Mouse (Mus musculus) regulatory T cell (primary cell): Measurements from ENCODE around the gene Vmn2r-ps159.
"Not testable (repeated sequence)": the region's sequence is repeated elsewhere in the genome, so short reads cannot be mapped to it uniquely, and the experiment has no call there.

Experiments
- in situ Hi-C: fragments of 300-600 bp; cut with MboI, MseI; formaldehyde crosslinking; loops from one replicate; pipeline ENCODE4 v1.15.1; 2025; ENCODE audit warnings: high pct_unique_total_duplicates

The Vmn2r-ps159 gene

DNA sequence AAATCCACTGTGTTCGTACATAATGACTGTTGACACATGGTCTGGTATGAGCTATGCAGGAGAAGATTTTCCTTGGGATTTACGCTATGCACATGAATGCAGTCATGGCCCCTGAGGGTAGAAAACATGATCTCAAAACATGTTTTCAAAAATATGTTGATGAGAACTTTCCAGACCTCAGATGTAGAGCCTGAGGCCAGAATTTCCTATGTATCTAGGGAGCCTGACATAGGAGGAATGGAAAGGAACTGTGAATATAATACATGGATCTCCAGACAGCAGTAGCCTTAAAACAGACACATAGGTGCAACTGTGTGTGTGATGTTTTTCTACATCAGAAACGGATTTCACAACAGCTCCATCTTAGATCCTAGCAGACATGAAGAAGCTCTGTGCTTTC is at the start of gene Vmn2r-ps159:
Vmn2r-ps159 (plus strand) TSS at position 301 of the 400 bp plus-strand sequence.
- in situ Hi-C loops: not testable (repeated sequence)

DNA sequence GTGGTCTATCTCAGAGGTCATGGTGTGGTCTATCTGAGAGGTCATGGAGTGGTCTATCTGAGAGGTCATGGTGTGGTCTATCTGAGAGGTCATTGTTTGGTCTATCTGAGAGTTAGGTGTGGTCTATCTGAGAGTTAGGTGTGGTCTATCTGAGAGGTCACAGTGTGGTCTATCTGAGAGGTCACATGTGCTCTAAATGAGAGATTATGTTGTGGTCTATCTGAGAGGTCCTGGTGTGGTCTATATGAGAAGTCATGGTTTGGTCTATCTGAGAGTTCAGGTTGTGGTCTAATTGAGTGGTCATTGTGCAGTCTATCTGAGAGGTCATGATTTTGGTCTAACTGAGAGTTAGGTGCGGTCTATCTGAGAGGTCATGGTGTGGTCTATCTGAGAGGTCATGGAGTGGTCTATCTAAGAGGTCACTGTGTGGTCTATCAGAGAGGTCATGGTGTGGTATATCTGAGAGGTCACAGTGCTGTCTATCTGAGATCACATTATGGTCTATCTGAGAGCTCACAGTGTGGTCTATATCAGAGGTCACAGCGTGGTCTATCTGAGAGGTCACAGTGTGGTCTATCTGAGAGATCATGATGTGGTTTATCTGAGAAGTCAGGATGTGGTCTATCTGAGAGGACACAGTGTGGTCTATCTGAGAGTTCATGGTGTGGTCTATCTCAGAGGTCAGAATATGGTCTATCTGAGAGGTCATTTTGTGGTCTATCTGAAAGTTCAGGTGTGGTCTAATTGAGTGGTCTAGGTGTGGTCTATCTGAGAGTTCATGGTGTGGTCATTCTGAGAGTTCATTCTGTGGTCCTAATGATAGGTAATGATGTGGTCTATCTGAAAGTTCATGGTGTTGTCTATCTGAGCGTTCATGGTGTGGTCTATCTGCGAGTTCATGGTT is 10.9 kb downstream of the Vmn2r-ps159 start:
- in situ Hi-C loops: loop anchor here (5.0 kb wide), 1 partner anchor 95 kb away; no protein-coding TSS in a partner anchor

DNA sequence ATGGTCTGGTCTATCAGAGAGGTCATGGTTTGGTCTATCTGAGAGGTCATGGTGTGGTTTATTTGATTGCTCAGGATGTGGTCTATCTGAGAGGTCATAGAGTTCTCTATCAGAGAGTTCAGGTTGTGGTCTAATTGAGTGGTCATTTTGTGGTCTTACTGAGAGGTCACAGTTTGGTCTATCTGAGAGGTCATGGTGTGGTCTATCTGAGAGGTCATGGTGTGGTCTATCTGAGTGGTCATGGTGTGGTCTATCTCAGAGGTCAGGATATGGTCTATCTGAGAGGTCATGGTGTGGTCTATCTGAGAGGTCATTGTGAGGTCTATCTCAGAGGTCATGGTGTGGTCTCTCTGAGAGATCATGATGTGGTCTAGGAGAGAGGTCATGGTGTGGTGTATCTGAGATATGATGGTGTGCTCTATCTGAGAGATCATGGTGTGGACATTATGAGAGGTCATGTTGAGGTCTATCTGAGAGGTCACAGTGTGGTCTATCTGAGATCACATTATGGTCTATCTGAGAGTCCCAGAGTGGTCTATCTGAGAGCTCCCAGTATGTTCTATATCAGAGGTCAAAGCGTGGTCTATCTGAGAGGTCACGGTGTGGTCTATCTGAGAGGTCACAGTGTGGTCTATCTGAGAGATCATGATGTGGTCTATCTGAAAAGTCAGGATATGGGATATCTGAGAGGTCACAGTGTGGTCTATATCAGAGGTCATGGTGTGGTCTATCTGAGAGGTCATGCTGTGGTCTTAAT is 11.8 kb downstream of the Vmn2r-ps159 start:
- in situ Hi-C loops: loop anchor here (5.0 kb wide), 1 partner anchor 95 kb away; no protein-coding TSS in a partner anchor

GRCm38 (mm10) chr4:156343332-156343731 is 12.4 kb downstream of the Vmn2r-ps159 start:
- in situ Hi-C loops: loop anchor here (5.0 kb wide), 1 partner anchor 96 kb away; no protein-coding TSS in a partner anchor

DNA sequence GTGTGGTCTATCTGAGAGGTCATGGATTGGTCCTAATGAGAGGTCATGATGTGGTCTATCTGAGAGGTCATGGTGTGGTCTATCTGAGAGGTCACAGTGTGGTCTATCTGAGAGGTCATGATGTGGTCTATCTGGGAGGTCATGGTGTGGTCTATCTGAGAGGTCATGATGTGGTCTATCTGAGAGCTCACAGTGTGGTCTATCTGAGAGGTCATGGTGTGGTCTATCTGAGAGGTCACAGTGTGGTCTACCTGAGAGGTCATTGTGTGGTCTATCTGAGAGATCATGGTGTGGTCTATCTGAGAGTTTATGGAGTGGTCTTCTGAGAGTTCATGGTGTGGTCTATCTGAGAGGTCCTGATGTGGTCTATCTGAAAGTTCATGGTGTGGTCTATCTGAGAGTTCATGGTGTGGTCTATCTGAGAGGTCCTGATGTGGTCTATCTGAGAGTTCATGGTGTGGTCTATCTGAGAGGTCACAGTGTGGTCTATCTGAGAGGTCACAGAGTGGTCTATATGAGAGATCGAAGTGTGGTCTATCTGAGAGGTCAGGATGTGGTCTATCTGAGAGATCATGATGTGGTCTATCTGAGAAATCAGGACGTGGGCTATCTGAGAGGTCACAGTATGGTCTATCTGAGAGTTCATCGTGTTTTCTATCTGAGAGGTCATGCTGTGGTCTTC is 26.0 kb downstream of the Vmn2r-ps159 start:
- in situ Hi-C loops: not testable (repeated sequence)
